In genomic region chr14:25796619-25797018, GRCm38 (mm10) we compare ENCODE assay signal across 15 mouse cellular contexts. TPM values are rescaled to one million over a fixed set of nuclear protein-coding genes. Genes with fewer than 3 reads are reported as not detected.
DNase-seq lines count a peak whose midpoint lies in the region; ATAC-seq and TF ChIP-seq lines count a peak whose summit lies in the region.
"Had no signal": no experiment of that assay in that cellular context is flagged by ENCODE, and none has a peak within 500 bp of the region (broad histone marks: within the 10 kb centered on the region; RNA-seq: fewer than 3 reads in every experiment).

No protein-coding gene starts in this region.

- no peak for DNase-seq in lung, embryonic 14.5 days
- no peak for DNase-seq in lung, postnatal 10 days
- DNase-seq in embryo, embryonic 10.5 days (ENCODE audit: low spot score), result peak; percentile 74
- DNase-seq in skeletal muscle tissue, adult 2 months (ENCODE audit: low read depth, low spot score), result peak; percentile 57
- DNase-seq in left cerebral cortex, adult 18-20 months (ENCODE audit: low spot score in 2 of 2), result no peak
- DNase-seq: adrenal gland, postnatal 10 days; right cerebral cortex, adult 18-20 months; thymus, postnatal 4 days had no signal

- H3K27me3 ChIP-seq in lung, embryonic 14.5 days (ENCODE audit: insufficient read depth, low read length), result no peaks in the 10 kb centered on the region
- H3K27me3 ChIP-seq: hindbrain, embryonic 15.5 days; neural tube, embryonic 13.5 days had no signal

- 0 out of 2 replicates have a peak overlapping the region, but pooled peaks have one; percentile 71 for H3K27ac ChIP-seq in lung, embryonic 14.5 days (ENCODE audit: low read depth)
- peak overlapping the region; percentile 36 for H3K27ac ChIP-seq in embryonic fibroblast, embryonic 13.5 days (ENCODE audit: insufficient read depth, low read length)
- H3K27ac ChIP-seq: hindbrain, embryonic 15.5 days; liver, embryonic 15.5 days; midbrain, embryonic 12.5 days; neural tube, embryonic 13.5 days had no signal

- no peak for TF ChIP-seq CTCF in lung, embryonic 14.5 days (IDR thresholded peaks at IDR 0.05; ENCODE audit: low read depth)
- no peak for TF ChIP-seq CTCF in embryonic fibroblast, embryonic 13.5 days (IDR thresholded peaks at IDR 0.05; ENCODE audit: borderline replicate concordance, insufficient read depth, low read length)

- TF ChIP-seq POLR2A in embryonic fibroblast, embryonic 13.5 days (IDR thresholded peaks at IDR 0.05; ENCODE audit: low read depth, low read length), result no peak

- no peak for ATAC-seq in lung, embryonic 14.5 days (ENCODE audit: insufficient read depth)
- ATAC-seq in megakaryocyte-erythroid progenitor cell, adult 5-6 weeks (replicated peaks; ENCODE audit: low FRiP score, low TSS enrichment, poor library complexity, severe bottlenecking), result no peak

- no peak overlapping the region for H3K4me2 ChIP-seq in lung, embryonic 14.5 days
- H3K4me2 ChIP-seq: heart, embryonic 11.5 days; hindbrain, embryonic 15.5 days; liver, embryonic 15.5 days; midbrain, embryonic 12.5 days; neural tube, embryonic 13.5 days had no signal

- WGBS in lung, embryonic 14.5 days, result 67% methylated on average over 7 of the region's 7 CpGs

- no peak overlapping the region for H3K4me3 ChIP-seq in lung, embryonic 14.5 days (ENCODE audit: low read depth, low read length)
- no peak overlapping the region for H3K4me3 ChIP-seq in embryonic fibroblast, embryonic 13.5 days (ENCODE audit: insufficient read depth, low read length)
- H3K4me3 ChIP-seq: hindbrain, embryonic 15.5 days; liver, embryonic 15.5 days; midbrain, embryonic 12.5 days; neural tube, embryonic 13.5 days had no signal

- no peaks in the 10 kb centered on the region for H3K9me3 ChIP-seq in lung, embryonic 14.5 days (ENCODE audit: low read depth, low read length)
- H3K9me3 ChIP-seq: hindbrain, embryonic 15.5 days; liver, embryonic 15.5 days; neural tube, embryonic 13.5 days had no signal

- H3K4me1 ChIP-seq in lung, embryonic 14.5 days (ENCODE audit: insufficient read depth), result peaks cover 3% of the 10 kb centered on the region; the same call in 1 of the 2 replicates
- peaks cover 7% of the 10 kb centered on the region for H3K4me1 ChIP-seq in embryonic fibroblast, embryonic 13.5 days (ENCODE audit: control insufficient read depth, insufficient read depth, low read length)
- H3K4me1 ChIP-seq: hindbrain, embryonic 15.5 days; liver, embryonic 15.5 days; neural tube, embryonic 13.5 days had no signal

- no peaks in the 10 kb centered on the region for H3K36me3 ChIP-seq in lung, embryonic 14.5 days (ENCODE audit: insufficient read depth)
- H3K36me3 ChIP-seq: hindbrain, embryonic 15.5 days; liver, embryonic 15.5 days; midbrain, embryonic 12.5 days; neural tube, embryonic 13.5 days had no signal

- H3K9ac ChIP-seq in lung, embryonic 14.5 days, result no peak overlapping the region
- H3K9ac ChIP-seq: hindbrain, embryonic 15.5 days; liver, embryonic 15.5 days; midbrain, embryonic 12.5 days; neural tube, embryonic 13.5 days had no signal

RNA-seq across cellular contexts. Expression of gene Zcchc24, which starts 27.8 kb away (rescaled TPM):
- polyA plus RNA-seq in lung, embryonic 14.5 days (2014; fragmentation: Nextera tagmentation; extraction: Ambion mirVana), result 29.6 and 29.8 TPM in 2 replicates
- 116 and 122 TPM in 2 replicates for polyA plus RNA-seq in embryonic fibroblast, embryonic 13.5 days (2011; ENCODE audit: insufficient read length, low read depth, missing spikeins)
- total RNA-seq in megakaryocyte-erythroid progenitor cell, adult 5-6 weeks (2014; fragmentation: Nextera tagmentation), result 1.3 and 1.4 TPM in 2 replicates
- total RNA-seq in megakaryocyte-erythroid progenitor cell, adult 5-6 weeks (2017), result 0.91 and 1.4 TPM in 2 replicates
- total RNA-seq in left cerebral cortex, adult 18-20 months (2021), result 10 to 100 TPM; 47.4 to 47.7 TPM

RNA-seq across cellular contexts. Expression of gene Anxa11, which starts 45.3 kb away (rescaled TPM):
- 19.4 and 23.7 TPM in 2 replicates for polyA plus RNA-seq in lung, embryonic 14.5 days (2014; fragmentation: Nextera tagmentation; extraction: Ambion mirVana)
- 29.5 and 31.7 TPM in 2 replicates for polyA plus RNA-seq in embryonic fibroblast, embryonic 13.5 days (2011; ENCODE audit: insufficient read length, low read depth, missing spikeins)
- 29.2 and 29.7 TPM in 2 replicates for total RNA-seq in megakaryocyte-erythroid progenitor cell, adult 5-6 weeks (2014; fragmentation: Nextera tagmentation)
- total RNA-seq in megakaryocyte-erythroid progenitor cell, adult 5-6 weeks (2017), result 5.1 and 6.1 TPM in 2 replicates
- total RNA-seq in left cerebral cortex, adult 18-20 months (2021), result 10 to 100 TPM; 45.7 to 45.8 TPM

Comparison
In these comparisons a context has a peak if more than half of its experiments do, and no peak if none do; other contexts are left out.
1. DNase-seq: peak in embryo, embryonic 10.5 days (single experiment) and skeletal muscle tissue, adult 2 months (single experiment); none in lung, embryonic 14.5 days (single experiment), lung, postnatal 10 days (single experiment) and left cerebral cortex, adult 18-20 months (0 of 2).
2. RNA of gene Zcchc24, which starts 27.8 kb away (total RNA-seq): 47.4 to 47.7 TPM in left cerebral cortex, adult 18-20 months; 0.91 to 1.4 TPM in megakaryocyte-erythroid progenitor cell, adult 5-6 weeks; every median in the first group is over 10 times any median in the second.